Mouse (Mus musculus) lung, adult 2 months (tissue): Measurements from ENCODE around the gene Aurkaip1. TPM values are rescaled to one million over a fixed set of nuclear protein-coding genes. Genes with fewer than 3 reads are reported as not detected.

Experiments
- DNase-seq: peaks from one replicate; pipeline ENCODE4 v3.0.0; 2022
- H3K4me1 ChIP-seq: fragments of 200-500 bp; 2 replicates; pipeline ENCODE4 v1.6.1; 2011; ENCODE audit warnings: low read length; ENCODE audit not compliant: control insufficient read depth, insufficient read depth
- H3K4me3 ChIP-seq: fragments of 200-500 bp; replicated peaks from 2 replicates; pipeline ENCODE3; 2011; ENCODE audit warnings: low read depth, mild to moderate bottlenecking, control low read depth, low read length; ENCODE audit errors: extremely low read depth
- CTCF ChIP-seq: fragments of 200-500 bp; IDR thresholded peaks from 2 replicates; pipeline ENCODE4 v1.5.1; 2011; ENCODE audit warnings: mild to moderate bottlenecking, low read length, control low read depth; ENCODE audit not compliant: insufficient read depth
- POLR2A ChIP-seq: fragments of 200-500 bp; IDR thresholded peaks from 2 replicates; pipeline ENCODE4 v1.6.1; 2011; ENCODE audit warnings: low read depth, mild to moderate bottlenecking, control low read depth, low read length, borderline replicate concordance; ENCODE audit errors: extremely low read depth
- WGBS: fragments of 180-500 bp; shearing (Covaris S2); methylation state at CpG from one replicate; pipeline ENCODE4 v1.1.7; 2018; 5-methylcytosine and 5-hydroxymethylcytosine counted together
- polyA plus RNA-seq: library from polyadenylated mRNA; depleted of rRNA; stranded (reverse); fragments of >200 nt; gene quantifications from 2 replicates; pipeline ENCODE4 v1.2.3, GENCODE M21; 2012

Aurkaip1 gene
- polyA plus RNA-seq, 1 experiment = 120 TPM

DNA sequence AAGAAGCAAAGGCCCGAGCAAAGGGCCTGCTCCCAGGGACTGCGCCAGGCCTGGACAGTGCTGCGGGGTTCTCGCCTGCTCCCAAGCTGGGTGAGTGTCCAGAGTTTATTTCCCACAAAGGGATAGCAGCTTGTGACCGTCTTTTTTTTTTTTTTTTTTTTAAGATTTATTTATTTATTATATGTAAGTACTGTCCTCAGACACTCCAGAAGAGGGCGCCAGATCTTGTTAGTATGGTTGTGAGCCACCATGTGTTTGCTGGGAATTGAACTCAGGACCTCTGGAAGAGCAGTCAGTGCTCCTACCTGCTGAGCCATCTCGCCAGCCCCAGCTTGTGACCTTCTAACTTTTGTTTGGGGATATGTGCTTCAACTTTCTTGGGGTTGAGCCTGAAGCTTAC, 10.0 kb upstream of the Aurkaip1 start:
- Histone ChIP-seq H3K4me3 (no peak overlapping the region), H3K4me1 (no peaks in the 10 kb centered on the region)
- TF ChIP-seq CTCF (no peak), POLR2A (no peak)
- WGBS = 69% methylated on average over 7 of the region's 7 CpGs
- no peak for DNase-seq

DNA sequence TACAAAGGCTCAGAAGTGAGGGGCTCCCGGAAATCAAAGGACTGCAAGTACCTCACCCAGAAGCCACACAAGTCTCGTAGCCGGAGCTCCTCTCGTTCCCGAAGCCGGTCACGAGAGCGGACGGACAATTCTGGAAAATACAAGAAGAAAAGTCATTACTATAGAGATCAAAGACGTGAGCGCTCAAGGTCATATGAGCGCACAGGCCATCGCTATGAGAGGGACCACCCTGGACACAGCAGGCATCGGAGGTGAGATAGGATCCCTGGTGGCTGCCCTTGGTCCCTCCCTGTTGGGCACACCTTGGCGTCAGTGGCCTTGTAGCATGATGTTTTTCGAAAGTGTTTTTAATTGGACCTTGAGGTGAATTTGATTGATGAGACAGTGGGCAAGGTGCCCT, 7.6 kb upstream of the Aurkaip1 start:
- H3K4me1 ChIP-seq = no peaks in the 10 kb centered on the region
- TF ChIP-seq CTCF = no peak
- no peak for TF ChIP-seq POLR2A
- H3K4me3 ChIP-seq = no peak overlapping the region
- 91% methylated on average over 16 of the region's 16 CpGs for WGBS
- DNase-seq = no peak

- DNase-seq = no peak
- no peak overlapping the region for H3K4me3 ChIP-seq
- 87% methylated on average over 4 of the region's 4 CpGs for WGBS
- TF ChIP-seq CTCF (no peak), POLR2A (no peak)
- peaks cover 15% of the 10 kb centered on the region for H3K4me1 ChIP-seq
Observed at GRCm38 (mm10) chr4:155829866-155830265, 1.2 kb upstream of the Aurkaip1 start.

DNA sequence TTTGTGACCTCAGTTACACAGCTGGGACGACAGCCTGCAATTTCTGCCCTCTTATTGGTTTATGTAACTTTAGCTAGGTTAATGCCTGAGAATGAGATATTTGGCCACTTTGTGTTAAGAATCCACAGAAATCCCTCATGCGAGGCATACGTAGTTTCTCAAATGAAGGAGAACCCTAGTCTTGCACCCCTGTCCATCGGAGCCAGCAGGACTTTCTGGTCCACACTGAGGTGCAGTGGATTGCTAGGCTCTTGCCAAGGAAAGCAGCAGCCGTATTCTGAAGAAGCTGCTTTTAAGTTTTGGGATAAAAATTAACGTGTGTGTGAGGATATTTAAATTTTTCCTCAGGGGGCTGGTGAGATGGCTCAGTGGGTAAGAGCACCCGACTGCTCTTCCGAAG, 476 bp upstream of the Aurkaip1 start:
- Histone ChIP-seq H3K4me3 (no peak overlapping the region), H3K4me1 (peaks cover 15% of the 10 kb centered on the region)
- 43% methylated on average over 8 of the region's 8 CpGs for WGBS
- no peak for DNase-seq
- TF ChIP-seq POLR2A (no peak), CTCF (no peak)

- WGBS = under 1% methylated on average over 25 of the region's 25 CpGs
- Histone ChIP-seq H3K4me1 (peaks cover 15% of the 10 kb centered on the region), H3K4me3 (peak overlapping the region; percentile 93)
- DNase-seq = no peak
- TF ChIP-seq CTCF = no peak
- TF ChIP-seq POLR2A = no peak
Observed at GRCm38 (mm10) chr4:155831831-155832230, 759 bp downstream of the Aurkaip1 start.

GRCm38 (mm10) chr4:155832321-155832720, 1.2 kb downstream of the Aurkaip1 start:
- Histone ChIP-seq H3K4me3 (peak overlapping the region; percentile 93), H3K4me1 (peaks cover 15% of the 10 kb centered on the region)
- no peak for DNase-seq
- TF ChIP-seq POLR2A = no peak
- TF ChIP-seq CTCF = no peak
- 46% methylated on average over 10 of the region's 10 CpGs for WGBS

DNA sequence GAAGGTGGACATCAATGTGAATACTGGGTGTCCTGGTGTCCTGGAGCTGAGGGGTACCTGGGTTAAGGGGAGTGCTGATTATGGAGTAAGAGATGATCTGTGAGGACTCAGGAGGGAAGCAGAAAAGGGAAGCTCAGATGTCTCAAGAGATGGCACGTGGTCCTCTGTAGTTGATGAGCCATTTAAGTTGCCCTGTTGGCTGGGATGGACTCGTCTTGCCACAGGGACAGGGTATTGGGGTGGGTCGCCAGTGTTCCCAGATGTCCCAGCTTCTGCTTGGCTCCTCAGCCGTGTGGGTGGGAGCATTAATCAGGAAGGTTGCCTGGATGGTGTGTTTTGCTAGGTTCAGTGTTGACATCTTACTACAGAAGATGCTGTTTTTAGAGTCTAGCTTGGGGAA, 2.2 kb downstream of the Aurkaip1 start:
- peaks cover 22% of the 10 kb centered on the region for H3K4me1 ChIP-seq
- no peak for DNase-seq
- TF ChIP-seq POLR2A = no peak
- TF ChIP-seq CTCF = no peak
- H3K4me3 ChIP-seq = no peak overlapping the region
- 78% methylated on average over 4 of the region's 4 CpGs for WGBS

DNA sequence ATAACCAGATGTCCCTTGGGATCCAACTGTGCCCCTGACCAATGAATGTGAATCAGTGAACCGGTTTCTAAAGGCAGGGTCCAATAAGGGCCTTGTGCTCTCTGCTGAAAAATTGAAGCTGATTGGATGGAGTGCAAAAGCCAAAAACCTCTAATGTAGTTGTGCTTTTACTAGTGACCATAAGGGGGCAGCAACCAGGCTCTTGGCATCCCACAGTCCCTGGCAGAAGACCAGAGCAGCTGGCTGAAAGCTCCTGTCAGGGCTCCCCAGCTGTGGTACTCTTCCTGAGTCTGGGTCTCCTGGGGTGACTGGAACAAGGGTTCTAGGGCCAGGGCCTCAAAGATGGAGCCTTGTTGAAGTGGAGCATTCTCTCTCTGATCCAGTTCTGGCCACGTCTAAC, 2.8 kb downstream of the Aurkaip1 start:
- no peak overlapping the region for H3K4me3 ChIP-seq
- 19% methylated on average over 2 of the region's 2 CpGs for WGBS
- TF ChIP-seq CTCF = peak; percentile 76
- no peak for TF ChIP-seq POLR2A
- H3K4me1 ChIP-seq = peaks cover 22% of the 10 kb centered on the region
- DNase-seq = peak; percentile 78

- peak; percentile 44 for DNase-seq
- TF ChIP-seq CTCF (no peak), POLR2A (no peak; the same call in 1 of the 2 replicates)
- Histone ChIP-seq H3K4me1 (peaks cover 29% of the 10 kb centered on the region), H3K4me3 (no peak overlapping the region)
- 28% methylated on average over 11 of the region's 11 CpGs for WGBS
Observed at GRCm38 (mm10) chr4:155837404-155838010, 6.4 kb downstream of the Aurkaip1 start.

- 39% methylated on average over 8 of the region's 8 CpGs for WGBS
- no peak for DNase-seq
Observed at GRCm38 (mm10) chr4:155838187-155839153, 7.4 kb downstream of the Aurkaip1 start.

DNA sequence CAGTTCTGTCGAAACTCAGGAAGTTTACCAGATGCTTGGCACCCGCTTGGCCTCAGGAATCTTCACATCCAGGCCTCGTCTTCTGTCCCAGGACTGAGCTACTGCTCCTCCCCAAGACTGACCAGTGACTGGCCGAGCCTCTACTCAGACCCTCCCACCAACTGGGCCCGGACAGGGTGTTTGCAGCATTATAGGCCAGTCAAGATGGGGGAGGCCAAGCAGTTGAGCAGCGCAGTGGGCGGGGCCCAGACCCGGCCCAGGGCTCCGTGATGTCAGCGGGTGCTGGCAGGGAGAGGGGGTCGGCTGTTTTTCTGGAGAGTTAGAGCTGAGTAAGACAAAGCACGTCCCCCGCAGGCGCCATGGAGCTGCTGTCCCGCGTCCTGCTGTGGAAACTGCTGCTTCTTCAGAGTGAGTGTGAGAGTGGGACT, 8.4 kb downstream of the Aurkaip1 start, which contains the start of gene Mxra8:
Mxra8 (plus strand) TSS at position 198 of the 428 bp plus-strand sequence.
- 12% methylated on average over 16 of the region's 16 CpGs for WGBS
- DNase-seq = peak; percentile 79
- Histone ChIP-seq H3K4me1 (peaks cover 20% of the 10 kb centered on the region; the same call in 1 of the 2 replicates), H3K4me3 (peak within 1 kb of the TSS; percentile 93)
- TF ChIP-seq CTCF = no peak
- TF ChIP-seq POLR2A = peak; percentile 67; the same call in 1 of the 2 replicates

More at GRCm38 (mm10) chr4:155838187-155839153, 7.4 kb downstream of the Aurkaip1 start:
- TF ChIP-seq POLR2A (no peak; the same call in 1 of the 2 replicates), CTCF (no peak)
- no peak overlapping the region for H3K4me3 ChIP-seq
- H3K4me1 ChIP-seq = peaks cover 28% of the 10 kb centered on the region
